Mouse (Mus musculus) intestine, embryonic 14.5 days (tissue): ENCODE measurements at regions not wholly inside any gene's neighbourhood (a gene's known extent, or its start where the extent isn't known, plus 50 kb on each side); places are given as distances from the start of the nearest gene placed in this dataset.

Experiments used
- ATAC-seq: fragments of 200-750 bp; cut with Nextera tagmentation; replicated peaks from 2 replicates; pipeline ENCODE4 v1.8.0; 2017; ENCODE audit warnings: low read depth, moderate number of reproducible peaks, moderate TSS enrichment, moderate library complexity; ENCODE audit not compliant: low FRiP score, low TSS enrichment
- DNase-seq: peaks from one replicate; pipeline ENCODE4 v3.0.0-alpha.2; 2018; ENCODE audit warnings: low spot score
- H3K27ac ChIP-seq: fragments of 300-500 bp; sonication (generic); 2 replicates; pipeline ENCODE4 v1.5.1; 2014; ENCODE audit warnings: low read depth, mild to moderate bottlenecking, control low read depth
- H3K27me3 ChIP-seq: fragments of 300-500 bp; sonication (generic); replicated peaks from 2 replicates; pipeline ENCODE4 v1.6.1; 2014; ENCODE audit warnings: low read length, control low read depth; ENCODE audit not compliant: control insufficient read depth, insufficient read depth
- H3K36me3 ChIP-seq: fragments of 300-500 bp; sonication (generic); 2 replicates; pipeline ENCODE4 v1.6.1; 2014; ENCODE audit warnings: low read length, control low read depth; ENCODE audit not compliant: control insufficient read depth, insufficient read depth
- H3K4me1 ChIP-seq: fragments of 300-500 bp; sonication (generic); replicated peaks from 2 replicates; pipeline ENCODE4 v1.6.1; 2014; ENCODE audit warnings: low read length, control low read depth, mixed read lengths; ENCODE audit not compliant: control insufficient read depth, insufficient read depth
- H3K4me2 ChIP-seq: fragments of 300-500 bp; sonication (generic); 2 replicates; pipeline ENCODE4 v1.6.1; 2014; ENCODE audit warnings: low read length
- H3K4me3 ChIP-seq: fragments of 300-500 bp; sonication (generic); 2 replicates; pipeline ENCODE4 v1.5.1; 2014; ENCODE audit warnings: low read depth, low read length, control low read depth, mixed read lengths
- H3K9ac ChIP-seq: fragments of 300-500 bp; sonication (generic); 2 replicates; pipeline ENCODE4 v1.6.1; 2014; ENCODE audit warnings: mild to moderate bottlenecking, low read length
- H3K9me3 ChIP-seq: fragments of 300-500 bp; sonication (generic); 2 replicates; pipeline ENCODE4 v1.6.1; 2016; ENCODE audit warnings: low read length, control low read depth; ENCODE audit not compliant: control insufficient read depth
- WGBS: fragments of 180-500 bp; shearing (Covaris S2); extraction: QIAGEN DNeasy Blood & Tissue Kit; methylation state at CpG from one replicate; pipeline ENCODE4 v1.1.7; 2014; 5-methylcytosine and 5-hydroxymethylcytosine counted together

GRCm38 (mm10) chr9:94301896-94302295 lies 236.0 kb downstream of the 1190002N15Rik start:
- Histone ChIP-seq H3K36me3 (no peaks in the 10 kb centered on the region), H3K27me3 (no peaks in the 10 kb centered on the region), H3K27ac (no peak overlapping the region), H3K4me3 (no peak overlapping the region), H3K4me1 (no peaks in the 10 kb centered on the region), H3K9ac (no peak overlapping the region), H3K9me3 (no peaks in the 10 kb centered on the region), H3K4me2 (no peak overlapping the region)
- ATAC-seq (no peak), DNase-seq (no peak)
- 90% methylated on average over 1 of the region's 1 CpGs for WGBS

GRCm38 (mm10) chr9:94295431-94295830 lies 242.4 kb downstream of the 1190002N15Rik start:
- ATAC-seq (no peak), DNase-seq (no peak)
- 58% methylated on average over 6 of the region's 6 CpGs for WGBS
- Histone ChIP-seq H3K9ac (no peak overlapping the region), H3K4me1 (no peaks in the 10 kb centered on the region), H3K9me3 (no peaks in the 10 kb centered on the region), H3K27ac (no peak overlapping the region), H3K36me3 (no peaks in the 10 kb centered on the region), H3K4me3 (no peak overlapping the region), H3K27me3 (no peaks in the 10 kb centered on the region), H3K4me2 (no peak overlapping the region)

GRCm38 (mm10) chr9:94292147-94292546 lies 245.7 kb downstream of the 1190002N15Rik start:
- DNase-seq (no peak), ATAC-seq (no peak)
- Histone ChIP-seq H3K4me1 (no peaks in the 10 kb centered on the region), H3K36me3 (no peaks in the 10 kb centered on the region), H3K27ac (no peak overlapping the region), H3K9ac (no peak overlapping the region), H3K27me3 (no peaks in the 10 kb centered on the region), H3K9me3 (no peaks in the 10 kb centered on the region), H3K4me2 (no peak overlapping the region), H3K4me3 (no peak overlapping the region)
- WGBS = 77% methylated on average over 3 of the region's 3 CpGs

- DNase-seq (no peak), ATAC-seq (no peak)
- no peak overlapping the region for H3K4me2 ChIP-seq
Measured at GRCm38 (mm10) chr9:94289546-94289945, 248.3 kb downstream of the 1190002N15Rik start.

GRCm38 (mm10) chr9:94287559-94287958 lies 250.3 kb downstream of the 1190002N15Rik start:
- ATAC-seq (no peak), DNase-seq (no peak)
- WGBS = 53% methylated on average over 2 of the region's 2 CpGs
- no peaks in the 10 kb centered on the region for H3K9me3 ChIP-seq
- no peak overlapping the region for H3K4me2 ChIP-seq
- H3K4me1 ChIP-seq = no peaks in the 10 kb centered on the region
- H3K9ac ChIP-seq = no peak overlapping the region
- no peaks in the 10 kb centered on the region for H3K27me3 ChIP-seq
- no peaks in the 10 kb centered on the region for H3K36me3 ChIP-seq
- H3K27ac ChIP-seq = no peak overlapping the region
- no peak overlapping the region for H3K4me3 ChIP-seq

More at GRCm38 (mm10) chr9:94289546-94289945, 248.3 kb downstream of the 1190002N15Rik start:
- H3K4me3 ChIP-seq = no peak overlapping the region
- no peaks in the 10 kb centered on the region for H3K9me3 ChIP-seq
- H3K36me3 ChIP-seq = no peaks in the 10 kb centered on the region
- H3K9ac ChIP-seq = no peak overlapping the region
- H3K27ac ChIP-seq = no peak overlapping the region
- no peaks in the 10 kb centered on the region for H3K27me3 ChIP-seq
- H3K4me1 ChIP-seq = no peaks in the 10 kb centered on the region

- Histone ChIP-seq H3K4me2 (no peak overlapping the region), H3K9ac (no peak overlapping the region), H3K9me3 (no peaks in the 10 kb centered on the region), H3K27ac (no peak overlapping the region), H3K27me3 (no peaks in the 10 kb centered on the region), H3K4me3 (no peak overlapping the region), H3K36me3 (no peaks in the 10 kb centered on the region), H3K4me1 (no peaks in the 10 kb centered on the region)
- ATAC-seq = no peak
- no peak for DNase-seq
- WGBS = 74% methylated on average over 4 of the region's 4 CpGs
Measured at GRCm38 (mm10) chr9:94278657-94279585, 259.0 kb downstream of the 1190002N15Rik start.

GRCm38 (mm10) chr9:94277096-94277495 lies 260.8 kb downstream of the 1190002N15Rik start:
- H3K9me3 ChIP-seq = no peaks in the 10 kb centered on the region
- DNase-seq (no peak), ATAC-seq (no peak)
- no peaks in the 10 kb centered on the region for H3K27me3 ChIP-seq
- H3K4me1 ChIP-seq = no peaks in the 10 kb centered on the region
- no peaks in the 10 kb centered on the region for H3K36me3 ChIP-seq
- H3K27ac ChIP-seq = no peak overlapping the region
- no peak overlapping the region for H3K4me2 ChIP-seq
- no peak overlapping the region for H3K9ac ChIP-seq
- H3K4me3 ChIP-seq = no peak overlapping the region
- WGBS = 86% methylated on average over 3 of the region's 3 CpGs

- no peak overlapping the region for H3K4me3 ChIP-seq
- WGBS = 62% methylated on average over 5 of the region's 5 CpGs
Measured at GRCm38 (mm10) chr9:94269213-94269612, 268.7 kb downstream of the 1190002N15Rik start.

GRCm38 (mm10) chr9:94267243-94267642 lies 270.6 kb downstream of the 1190002N15Rik start:
- H3K9ac ChIP-seq = no peak overlapping the region
- no peak overlapping the region for H3K4me2 ChIP-seq
- ATAC-seq = no peak
- H3K27me3 ChIP-seq = no peaks in the 10 kb centered on the region
- 96% methylated on average over 1 of the region's 1 CpGs for WGBS
- H3K9me3 ChIP-seq = no peaks in the 10 kb centered on the region
- no peak overlapping the region for H3K27ac ChIP-seq
- DNase-seq = no peak
- no peaks in the 10 kb centered on the region for H3K36me3 ChIP-seq
- no peak overlapping the region for H3K4me3 ChIP-seq
- no peaks in the 10 kb centered on the region for H3K4me1 ChIP-seq

More at GRCm38 (mm10) chr9:94269213-94269612, 268.7 kb downstream of the 1190002N15Rik start:
- DNase-seq (no peak), ATAC-seq (no peak)
- Histone ChIP-seq H3K27me3 (no peaks in the 10 kb centered on the region), H3K36me3 (no peaks in the 10 kb centered on the region), H3K4me2 (no peak overlapping the region), H3K4me1 (no peaks in the 10 kb centered on the region), H3K27ac (no peak overlapping the region), H3K9me3 (no peaks in the 10 kb centered on the region), H3K9ac (no peak overlapping the region)
